Mouse (Mus musculus): Measurements from ENCODE around the gene Il17rc. TPM values are rescaled to one million over a fixed set of nuclear protein-coding genes. Genes with fewer than 3 reads are reported as not detected.

The Il17rc gene
- polyA plus RNA-seq, 1 experiment from 2014 or later = 10.6 TPM

DNA sequence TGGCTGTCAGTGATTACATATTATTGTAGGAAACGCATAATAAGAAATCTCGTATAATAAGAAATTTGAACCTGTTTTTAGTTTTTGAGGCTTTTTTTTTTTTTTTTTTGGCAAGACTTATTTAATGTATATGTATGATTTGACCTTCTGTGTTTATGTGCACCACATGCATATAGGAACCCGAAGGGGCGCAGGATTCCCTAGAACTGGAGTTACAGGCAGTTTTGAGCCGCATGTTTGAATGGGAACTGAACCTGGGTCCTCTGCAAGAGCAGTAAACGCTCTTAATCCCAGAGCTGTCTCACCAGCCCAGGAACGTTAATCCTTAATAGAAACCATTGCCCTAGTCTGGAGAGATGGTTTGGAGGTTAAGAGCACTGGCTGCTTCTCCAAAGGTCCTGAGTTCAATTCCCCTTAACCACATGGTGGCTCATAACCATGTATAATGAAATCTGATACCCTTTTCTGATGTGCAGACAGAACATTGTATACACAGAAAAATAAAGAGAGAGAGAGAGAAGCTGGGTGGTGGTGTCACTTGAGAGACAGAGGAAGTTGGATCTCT lies 60.7 kb downstream of the Il17rc start:
- Histone ChIP-seq H3K27ac (ENCODE audit: low read length) (no peak overlapping the region), H3K36me3 (ENCODE audit: control insufficient read depth, insufficient read depth, low read length) (peaks cover 10% of the 10 kb centered on the region), H3K27me3 (ENCODE audit: control insufficient read depth, insufficient read depth, low read length) (no peaks in the 10 kb centered on the region), H3K9me3 (ENCODE audit: control insufficient read depth, low read depth, low read length) (no peaks in the 10 kb centered on the region), H3K4me2 (replicated peaks; ENCODE audit: low read depth, low read length) (peak overlapping the region; percentile 60), H3K9ac (replicated peaks; ENCODE audit: low read depth, low read length) (peak overlapping the region; percentile 70), H3K4me3 (ENCODE audit: low read depth, low read length) (peak overlapping the region; percentile 77), H3K4me1 (ENCODE audit: control insufficient read depth, insufficient read depth, low read length) (peaks cover 7% of the 10 kb centered on the region; the same call in 1 of the 2 replicates)
- ATAC-seq (ENCODE audit: insufficient number of reproducible peaks, insufficient read depth, low FRiP score, low read depth) = no peak
- WGBS = 9% methylated on average over 7 of the region's 7 CpGs

Small RNAs within 50 kb of the gene (microRNA-seq; reads per million reads assigned to microRNA genes)
- not detected for gene Gm23365
- not detected for gene Gm24387

Other genes with a start within 250 kb of the Il17rc start
- 31.6 and 33.2 TPM in 2 replicates for gene Mtmr14, start 233.6 kb upstream of the Il17rc start, polyA plus RNA-seq (2014; fragmentation: Nextera tagmentation; extraction: Ambion mirVana)
- 0.20 TPM in 1 of 2 replicates, not detected in the other for gene Cpne9, start 189.1 kb upstream of the Il17rc start, polyA plus RNA-seq (2014; fragmentation: Nextera tagmentation; extraction: Ambion mirVana)
- gene Brpf1, start 164.3 kb upstream of the Il17rc start, polyA plus RNA-seq (2014; fragmentation: Nextera tagmentation; extraction: Ambion mirVana) = 20.1 and 21.1 TPM in 2 replicates
- gene Ogg1, start 144.5 kb upstream of the Il17rc start, polyA plus RNA-seq (2014; fragmentation: Nextera tagmentation; extraction: Ambion mirVana) = 14.7 and 18.0 TPM in 2 replicates
- 102 and 107 TPM in 2 replicates for gene Camk1, start 127.4 kb upstream of the Il17rc start, polyA plus RNA-seq (2014; fragmentation: Nextera tagmentation; extraction: Ambion mirVana)
- gene Tada3, start 93.5 kb upstream of the Il17rc start, polyA plus RNA-seq (2014; fragmentation: Nextera tagmentation; extraction: Ambion mirVana) = 52.6 and 54.8 TPM in 2 replicates
- 222 and 230 TPM in 2 replicates for gene Arpc4, start 93.3 kb upstream of the Il17rc start, polyA plus RNA-seq (2014; fragmentation: Nextera tagmentation; extraction: Ambion mirVana)
- 2.6 and 2.7 TPM in 2 replicates for gene Ttll3, start 82.2 kb upstream of the Il17rc start, polyA plus RNA-seq (2014; fragmentation: Nextera tagmentation; extraction: Ambion mirVana)
- 20.2 and 20.3 TPM in 2 replicates for gene Rpusd3, start 52.1 kb upstream of the Il17rc start, polyA plus RNA-seq (2014; fragmentation: Nextera tagmentation; extraction: Ambion mirVana)
- gene Cidec, start 35.7 kb upstream of the Il17rc start, polyA plus RNA-seq (2014; fragmentation: Nextera tagmentation; extraction: Ambion mirVana) = 0.46 TPM in 1 of 2 replicates, not detected in the other
- gene Jagn1, start 28.9 kb upstream of the Il17rc start, polyA plus RNA-seq (2014; fragmentation: Nextera tagmentation; extraction: Ambion mirVana) = 78.6 and 81.1 TPM in 2 replicates
- 19.0 and 19.8 TPM in 2 replicates for gene Il17re, start 12.9 kb upstream of the Il17rc start, polyA plus RNA-seq (2014; fragmentation: Nextera tagmentation; extraction: Ambion mirVana)
- 16.0 and 20.5 TPM in 2 replicates for gene Creld1, start 11.9 kb downstream of the Il17rc start, polyA plus RNA-seq (2014; fragmentation: Nextera tagmentation; extraction: Ambion mirVana)
- gene Prrt3, start 30.5 kb downstream of the Il17rc start, polyA plus RNA-seq (2014; fragmentation: Nextera tagmentation; extraction: Ambion mirVana) = 0.48 and 0.61 TPM in 2 replicates
- 84.8 and 94.9 TPM in 2 replicates for gene Emc3, start 60.2 kb downstream of the Il17rc start, polyA plus RNA-seq (2014; fragmentation: Nextera tagmentation; extraction: Ambion mirVana)
- gene Fancd2, start 60.3 kb downstream of the Il17rc start, polyA plus RNA-seq (2014; fragmentation: Nextera tagmentation; extraction: Ambion mirVana) = 12.3 and 13.8 TPM in 2 replicates
- 0.28 and 0.82 TPM in 2 replicates for gene Fancd2os, start 129.3 kb downstream of the Il17rc start, polyA plus RNA-seq (2014; fragmentation: Nextera tagmentation; extraction: Ambion mirVana)
- 244 and 245 TPM in 2 replicates for gene Brk1, start 133.3 kb downstream of the Il17rc start, polyA plus RNA-seq (2014; fragmentation: Nextera tagmentation; extraction: Ambion mirVana)
- 43.5 and 50.5 TPM in 2 replicates for gene Vhl, start 152.5 kb downstream of the Il17rc start, polyA plus RNA-seq (2014; fragmentation: Nextera tagmentation; extraction: Ambion mirVana)
- 6.3 and 7.4 TPM in 2 replicates for gene Irak2, start 167.0 kb downstream of the Il17rc start, polyA plus RNA-seq (2014; fragmentation: Nextera tagmentation; extraction: Ambion mirVana)
- gene Tatdn2, start 225.6 kb downstream of the Il17rc start, polyA plus RNA-seq (2014; fragmentation: Nextera tagmentation; extraction: Ambion mirVana) = 1.1 and 1.4 TPM in 2 replicates
- 8.1 and 10.2 TPM in 2 replicates for gene Ghrl, start 248.5 kb downstream of the Il17rc start, polyA plus RNA-seq (2014; fragmentation: Nextera tagmentation; extraction: Ambion mirVana)